Mouse (Mus musculus): Measurements from ENCODE around the gene Cyp17a1. TPM values are rescaled to one million over a fixed set of nuclear protein-coding genes. Genes with fewer than 3 reads are reported as not detected.

The Cyp17a1 gene
- total and polyA plus RNA-seq, 3 experiments: 0.12 TPM; not detected in 2

- H3K27ac ChIP-seq: no peak overlapping the region
- H3K4me1 ChIP-seq (ENCODE audit: control insufficient read depth, insufficient read depth, low read length): no peaks in the 10 kb centered on the region; the same call in 1 of the 2 replicates
- no peak overlapping the region for H3K9ac ChIP-seq (ENCODE audit: low read depth, low read length)
- intact Hi-C loops (cut with DNase I): no loop called here
- H3K4me3 ChIP-seq: no peak overlapping the region
- H3K79me2 ChIP-seq (replicated peaks; ENCODE audit: control insufficient read depth, insufficient read depth, low read length): no peaks in the 10 kb centered on the region
- no peaks in the 10 kb centered on the region for H3K27me3 ChIP-seq (ENCODE audit: control insufficient read depth, insufficient read depth, low read length)
- WGBS: 91% methylated on average over 3 of the region's 3 CpGs
- no peak for DNase-seq
- TF ChIP-seq CTCF (IDR thresholded peaks at IDR 0.05) (peak; percentile 76), POLR2A (IDR thresholded peaks at IDR 0.05; ENCODE audit: insufficient read depth, low read depth, low read length) (no peak), EP300 (IDR thresholded peaks at IDR 0.05; ENCODE audit: insufficient read depth, low read depth, low read length) (no peak)
- H3K36me3 ChIP-seq (ENCODE audit: control insufficient read depth, insufficient read depth, low read length): peaks cover 4% of the 10 kb centered on the region
Measured at GRCm38 (mm10) chr19:46657339-46658020, 15.5 kb downstream of the Cyp17a1 start.

GRCm38 (mm10) chr19:46656151-46656840 lies 16.7 kb downstream of the Cyp17a1 start:
- intact Hi-C loops (cut with DNase I): no loop called here
- H3K27ac ChIP-seq: no peak overlapping the region

GRCm38 (mm10) chr19:46655626-46656025 lies 17.3 kb downstream of the Cyp17a1 start:
- Histone ChIP-seq H3K27me3 (ENCODE audit: control insufficient read depth, insufficient read depth, low read length) (no peaks in the 10 kb centered on the region), H3K36me3 (ENCODE audit: control insufficient read depth, insufficient read depth, low read length) (peaks cover 4% of the 10 kb centered on the region), H3K9ac (ENCODE audit: low read depth, low read length) (no peak overlapping the region), H3K4me1 (ENCODE audit: control insufficient read depth, insufficient read depth, low read length) (no peaks in the 10 kb centered on the region; the same call in 1 of the 2 replicates), H3K4me3 (no peak overlapping the region), H3K27ac (no peak overlapping the region), H3K79me2 (replicated peaks; ENCODE audit: control insufficient read depth, insufficient read depth, low read length) (no peaks in the 10 kb centered on the region)
- intact Hi-C loops (cut with DNase I): no loop called here
- DNase-seq: no peak
- TF ChIP-seq POLR2A (IDR thresholded peaks at IDR 0.05; ENCODE audit: insufficient read depth, low read depth, low read length): no peak
- TF ChIP-seq CTCF (IDR thresholded peaks at IDR 0.05): no peak
- TF ChIP-seq EP300 (IDR thresholded peaks at IDR 0.05; ENCODE audit: insufficient read depth, low read depth, low read length): no peak
- 82% methylated on average over 10 of the region's 10 CpGs for WGBS

More at GRCm38 (mm10) chr19:46656151-46656840, 16.7 kb downstream of the Cyp17a1 start:
- no peaks in the 10 kb centered on the region for H3K79me2 ChIP-seq (replicated peaks; ENCODE audit: control insufficient read depth, insufficient read depth, low read length)
- no peak overlapping the region for H3K9ac ChIP-seq (ENCODE audit: low read depth, low read length)
- no peak for DNase-seq
- TF ChIP-seq EP300 (IDR thresholded peaks at IDR 0.05; ENCODE audit: insufficient read depth, low read depth, low read length): no peak
- TF ChIP-seq CTCF (IDR thresholded peaks at IDR 0.05): no peak
- no peak for TF ChIP-seq POLR2A (IDR thresholded peaks at IDR 0.05; ENCODE audit: insufficient read depth, low read depth, low read length)
- H3K4me1 ChIP-seq (ENCODE audit: control insufficient read depth, insufficient read depth, low read length): no peaks in the 10 kb centered on the region; the same call in 1 of the 2 replicates
- no peak overlapping the region for H3K4me3 ChIP-seq
- 82% methylated on average over 21 of the region's 21 CpGs for WGBS
- peaks cover 4% of the 10 kb centered on the region for H3K36me3 ChIP-seq (ENCODE audit: control insufficient read depth, insufficient read depth, low read length)
- no peaks in the 10 kb centered on the region for H3K27me3 ChIP-seq (ENCODE audit: control insufficient read depth, insufficient read depth, low read length)

- 94% methylated on average over 14 of the region's 14 CpGs for WGBS
- no peaks in the 10 kb centered on the region for H3K27me3 ChIP-seq (ENCODE audit: control insufficient read depth, insufficient read depth, low read length)
- H3K36me3 ChIP-seq (ENCODE audit: control insufficient read depth, insufficient read depth, low read length): peaks cover 4% of the 10 kb centered on the region
- TF ChIP-seq EP300 (IDR thresholded peaks at IDR 0.05; ENCODE audit: insufficient read depth, low read depth, low read length): no peak
- no peak for TF ChIP-seq CTCF (IDR thresholded peaks at IDR 0.05)
- TF ChIP-seq POLR2A (IDR thresholded peaks at IDR 0.05; ENCODE audit: insufficient read depth, low read depth, low read length): no peak
- no peak overlapping the region for H3K27ac ChIP-seq
- no peak for DNase-seq
- no peak overlapping the region for H3K9ac ChIP-seq (ENCODE audit: low read depth, low read length)
- H3K79me2 ChIP-seq (replicated peaks; ENCODE audit: control insufficient read depth, insufficient read depth, low read length): peaks cover 2% of the 10 kb centered on the region; the same call in 1 of the 2 replicates
- H3K4me1 ChIP-seq (ENCODE audit: control insufficient read depth, insufficient read depth, low read length): no peaks in the 10 kb centered on the region
- H3K4me3 ChIP-seq: no peak overlapping the region
- intact Hi-C loops (cut with DNase I): no loop called here
Measured at GRCm38 (mm10) chr19:46653616-46654235, 19.2 kb downstream of the Cyp17a1 start.

GRCm38 (mm10) chr19:46653188-46653587 lies 19.8 kb downstream of the Cyp17a1 start:
- no peaks in the 10 kb centered on the region; the same call in 1 of the 2 replicates for H3K4me1 ChIP-seq (ENCODE audit: control insufficient read depth, insufficient read depth, low read length)
- no peak for DNase-seq
- H3K4me3 ChIP-seq: no peak overlapping the region
- H3K36me3 ChIP-seq (ENCODE audit: control insufficient read depth, insufficient read depth, low read length): peaks cover 4% of the 10 kb centered on the region
- H3K9ac ChIP-seq (ENCODE audit: low read depth, low read length): no peak overlapping the region
- H3K27ac ChIP-seq: no peak overlapping the region
- intact Hi-C loops (cut with DNase I): no loop called here
- H3K27me3 ChIP-seq (ENCODE audit: control insufficient read depth, insufficient read depth, low read length): no peaks in the 10 kb centered on the region
- H3K79me2 ChIP-seq (replicated peaks; ENCODE audit: control insufficient read depth, insufficient read depth, low read length): peaks cover 2% of the 10 kb centered on the region; the same call in 1 of the 2 replicates
- WGBS: 39% methylated on average over 5 of the region's 5 CpGs
- TF ChIP-seq CTCF (IDR thresholded peaks at IDR 0.05) (no peak), POLR2A (IDR thresholded peaks at IDR 0.05; ENCODE audit: insufficient read depth, low read depth, low read length) (no peak), EP300 (IDR thresholded peaks at IDR 0.05; ENCODE audit: insufficient read depth, low read depth, low read length) (no peak)

All from heart, adult 2 months (tissue).